Mouse (Mus musculus) limb, embryonic 12.5 days (tissue): ENCODE data around the gene Dgkh. TPM values are rescaled to one million over a fixed set of nuclear protein-coding genes. Genes with fewer than 3 reads are reported as not detected.

Experiments used
- ATAC-seq: fragments of 200-750 bp; cut with Nextera tagmentation; 2 replicates; pipeline ENCODE4 v1.8.0; 2017; ENCODE audit warnings: low read depth, moderate TSS enrichment; ENCODE audit not compliant: insufficient number of reproducible peaks, insufficient read depth, low FRiP score, low TSS enrichment
- H3K27ac ChIP-seq: fragments of 300-500 bp; sonication (generic); 2 replicates; pipeline ENCODE4 v1.5.1; 2016; ENCODE audit warnings: mild to moderate bottlenecking, moderate library complexity
- H3K27me3 ChIP-seq: fragments of 300-500 bp; sonication (generic); 2 replicates; pipeline ENCODE4 v1.6.1; 2016; ENCODE audit warnings: mild to moderate bottlenecking, moderate library complexity
- H3K36me3 ChIP-seq: fragments of 300-500 bp; sonication (generic); 2 replicates; pipeline ENCODE4 v1.6.1; 2016; ENCODE audit warnings: mild to moderate bottlenecking, moderate library complexity
- H3K4me1 ChIP-seq: fragments of 300-500 bp; sonication (generic); replicated peaks from 2 replicates; pipeline ENCODE4 v1.6.1; 2016
- H3K4me2 ChIP-seq: fragments of 300-500 bp; sonication (generic); 2 replicates; pipeline ENCODE4 v1.6.1; 2016; ENCODE audit warnings: mild to moderate bottlenecking, moderate library complexity
- H3K4me3 ChIP-seq: fragments of 300-500 bp; sonication (generic); replicated peaks from 2 replicates; pipeline ENCODE4 v1.5.1; 2016; ENCODE audit warnings: mild to moderate bottlenecking
- H3K9ac ChIP-seq: fragments of 300-500 bp; sonication (generic); replicated peaks from 2 replicates; pipeline ENCODE4 v1.6.1; 2016; ENCODE audit warnings: mild to moderate bottlenecking, moderate library complexity
- H3K9me3 ChIP-seq: fragments of 300-500 bp; sonication (generic); 2 replicates; pipeline ENCODE4 v1.6.1; 2016; ENCODE audit warnings: mild to moderate bottlenecking, moderate library complexity
- WGBS: fragments of 180-500 bp; shearing (Covaris S2); methylation state at CpG from one replicate; pipeline ENCODE4 v1.1.7; 2016; 5-methylcytosine and 5-hydroxymethylcytosine counted together
- polyA plus RNA-seq: library from polyadenylated mRNA; unstranded; fragments of >200 nt; fragmentation: Nextera tagmentation; extraction: Ambion mirVana; gene quantifications from 2 replicates; pipeline ENCODE4 v1.2.1, GENCODE M21; 2016

Dgkh gene
- polyA plus RNA-seq, 1 experiment from 2014 or later, result 2.6 TPM

DNA sequence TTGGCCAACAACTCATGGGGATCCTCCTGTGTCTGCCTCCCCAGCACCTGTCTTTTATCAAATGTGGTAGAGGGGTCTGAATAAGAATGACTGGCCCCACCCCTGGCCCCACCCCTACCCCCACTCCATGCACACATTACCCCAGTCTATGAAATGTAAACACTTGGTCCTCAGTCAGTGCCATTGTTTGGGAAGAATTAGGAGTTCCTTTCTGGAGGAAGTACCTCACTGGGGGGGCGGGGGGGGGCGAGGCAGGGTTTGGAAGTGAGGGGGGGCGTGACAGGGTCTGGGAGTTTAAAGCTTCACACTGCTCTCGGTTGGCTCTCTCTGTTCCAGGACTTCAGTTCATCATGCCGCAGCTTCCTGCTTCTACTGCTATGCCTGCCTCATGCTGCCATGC is 10.5 kb downstream of the Dgkh start:
- H3K9me3 ChIP-seq, result no peaks in the 10 kb centered on the region
- H3K4me1 ChIP-seq, result peaks cover 14% of the 10 kb centered on the region
- no peak overlapping the region for H3K27ac ChIP-seq
- peaks cover 16% of the 10 kb centered on the region for H3K27me3 ChIP-seq
- no peak overlapping the region for H3K4me3 ChIP-seq
- H3K9ac ChIP-seq, result no peak overlapping the region
- 75% methylated on average over 5 of the region's 5 CpGs for WGBS
- no peak overlapping the region for H3K4me2 ChIP-seq
- no peak for ATAC-seq
- no peaks in the 10 kb centered on the region for H3K36me3 ChIP-seq

DNA sequence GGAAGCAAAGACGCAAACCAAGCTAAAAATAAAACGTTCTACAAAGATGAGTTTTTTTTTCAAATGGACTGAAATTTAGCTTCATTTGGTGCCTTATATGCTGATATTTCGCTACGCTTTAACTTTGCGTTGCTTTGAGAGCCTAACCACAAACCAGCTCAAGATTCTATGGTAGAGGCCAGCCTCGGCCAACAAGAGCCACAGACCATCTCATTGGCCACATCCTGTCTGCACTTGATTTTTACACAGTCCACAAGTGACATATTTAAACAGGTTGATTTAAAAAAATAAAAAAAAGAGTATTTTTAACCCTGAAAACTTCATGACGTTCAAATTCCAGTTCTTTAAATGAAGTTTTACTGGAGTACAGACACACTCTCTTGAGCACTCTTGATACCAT is 16.5 kb downstream of the Dgkh start:
- Histone ChIP-seq H3K36me3 (no peaks in the 10 kb centered on the region), H3K9me3 (no peaks in the 10 kb centered on the region), H3K27ac (no peak overlapping the region), H3K27me3 (no peaks in the 10 kb centered on the region), H3K4me2 (no peak overlapping the region), H3K4me1 (peaks cover 11% of the 10 kb centered on the region), H3K4me3 (no peak overlapping the region), H3K9ac (no peak overlapping the region)
- WGBS, result 91% methylated on average over 7 of the region's 7 CpGs
- no peak for ATAC-seq

DNA sequence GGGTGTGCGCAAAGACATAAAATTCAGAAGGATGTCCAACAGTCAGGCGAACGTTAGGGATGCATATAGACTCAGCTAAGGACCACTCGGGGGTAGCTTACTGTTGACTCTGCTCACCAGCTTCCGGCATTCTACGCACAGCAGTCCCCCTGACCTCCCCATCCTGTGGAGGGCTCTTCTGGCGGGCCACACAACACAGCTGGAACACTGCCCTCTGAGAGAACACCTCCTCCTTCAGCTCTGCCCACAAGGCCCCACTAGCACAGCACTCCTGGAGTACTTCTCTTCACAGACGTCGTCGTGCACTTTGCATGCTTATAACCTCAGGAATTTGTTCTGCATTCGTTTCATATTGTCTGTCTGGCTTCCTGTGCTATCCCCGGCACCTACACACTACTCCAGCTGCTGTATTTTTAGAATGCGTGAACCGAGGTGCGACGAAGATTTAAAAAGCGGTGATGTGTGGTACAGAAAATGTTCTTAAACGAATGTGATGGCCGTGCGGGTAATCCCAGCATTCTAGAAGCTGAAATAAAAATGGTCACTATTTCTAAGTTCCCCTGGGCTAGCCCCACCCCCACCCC is 19.9 kb downstream of the Dgkh start:
- WGBS, result 64% methylated on average over 20 of the region's 20 CpGs

GRCm38 (mm10) chr14:78710647-78711046 is 21.9 kb downstream of the Dgkh start:
- Histone ChIP-seq H3K9me3 (no peaks in the 10 kb centered on the region), H3K36me3 (no peaks in the 10 kb centered on the region), H3K4me1 (peaks cover 11% of the 10 kb centered on the region), H3K27me3 (no peaks in the 10 kb centered on the region), H3K4me3 (no peak overlapping the region), H3K9ac (no peak overlapping the region), H3K4me2 (no peak overlapping the region), H3K27ac (no peak overlapping the region)
- no peak for ATAC-seq
- WGBS, result 82% methylated on average over 4 of the region's 4 CpGs

More for the DNA sequence above, 19.9 kb downstream of the Dgkh start:
- Histone ChIP-seq H3K36me3 (no peaks in the 10 kb centered on the region), H3K4me3 (no peak overlapping the region), H3K9ac (no peak overlapping the region), H3K9me3 (no peaks in the 10 kb centered on the region), H3K4me1 (peaks cover 11% of the 10 kb centered on the region), H3K4me2 (no peak overlapping the region), H3K27ac (no peak overlapping the region), H3K27me3 (no peaks in the 10 kb centered on the region)
- ATAC-seq, result no peak

DNA sequence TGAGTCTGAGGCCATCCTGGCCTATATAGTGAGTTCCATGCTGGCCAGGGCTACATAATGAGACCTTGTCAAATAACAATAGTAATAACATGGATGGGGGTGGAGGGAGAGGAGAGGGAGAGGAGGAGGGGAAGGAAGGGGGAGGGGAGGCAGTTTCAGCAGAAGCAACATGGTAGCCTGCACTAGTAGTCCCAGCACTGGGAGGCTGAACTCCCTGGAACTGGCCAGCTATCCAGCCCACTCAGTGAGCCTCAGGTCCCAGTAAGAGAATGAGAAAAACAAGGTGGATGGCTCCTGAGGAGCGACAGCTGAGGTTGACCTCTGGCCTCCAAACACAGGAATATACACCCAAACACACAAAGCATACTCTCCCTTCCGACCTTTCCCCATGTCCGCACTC is 27.0 kb downstream of the Dgkh start:
- H3K4me1 ChIP-seq, result peaks cover under 1% of the 10 kb centered on the region; the same call in 1 of the 2 replicates
- no peaks in the 10 kb centered on the region for H3K27me3 ChIP-seq
- no peak overlapping the region for H3K4me2 ChIP-seq
- no peak overlapping the region for H3K27ac ChIP-seq
- no peak overlapping the region for H3K9ac ChIP-seq
- H3K36me3 ChIP-seq, result no peaks in the 10 kb centered on the region
- no peak overlapping the region for H3K4me3 ChIP-seq
- ATAC-seq, result no peak
- H3K9me3 ChIP-seq, result no peaks in the 10 kb centered on the region
- 84% methylated on average over 3 of the region's 3 CpGs for WGBS

DNA sequence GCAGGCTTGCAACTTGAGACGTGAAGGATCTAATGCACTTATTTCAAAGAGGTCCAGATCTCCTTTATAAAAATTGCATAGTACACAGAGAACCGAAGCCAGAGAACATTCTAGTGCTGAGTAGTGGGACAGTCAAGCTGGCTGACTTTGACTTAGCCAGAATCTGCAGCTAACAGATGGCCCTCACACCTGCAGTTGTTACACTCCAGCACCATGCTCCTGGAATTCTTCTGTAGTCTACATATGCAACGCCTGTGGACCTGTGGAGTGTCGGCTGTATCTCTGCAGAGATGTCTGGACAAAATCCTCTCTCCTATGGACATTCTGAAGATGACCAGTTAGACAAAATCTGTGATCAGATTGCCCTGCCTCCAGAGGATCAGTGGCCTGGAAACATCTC is 28.6 kb downstream of the Dgkh start:
- no peak overlapping the region for H3K4me2 ChIP-seq
- no peak overlapping the region for H3K27ac ChIP-seq
- H3K9ac ChIP-seq, result no peak overlapping the region
- ATAC-seq, result no peak
- H3K4me3 ChIP-seq, result no peak overlapping the region
- H3K4me1 ChIP-seq, result peaks cover 8% of the 10 kb centered on the region
- H3K9me3 ChIP-seq, result no peaks in the 10 kb centered on the region
- 82% methylated on average over 4 of the region's 4 CpGs for WGBS
- H3K27me3 ChIP-seq, result no peaks in the 10 kb centered on the region
- no peaks in the 10 kb centered on the region for H3K36me3 ChIP-seq

- H3K4me1 ChIP-seq, result peaks cover 8% of the 10 kb centered on the region
- no peak overlapping the region for H3K4me2 ChIP-seq
- no peak for ATAC-seq
- H3K36me3 ChIP-seq, result no peaks in the 10 kb centered on the region
- no peak overlapping the region for H3K9ac ChIP-seq
- no peak overlapping the region for H3K4me3 ChIP-seq
- no peaks in the 10 kb centered on the region for H3K27me3 ChIP-seq
- peaks cover 4% of the 10 kb centered on the region for H3K9me3 ChIP-seq
- H3K27ac ChIP-seq, result no peak overlapping the region
- 87% methylated on average over 6 of the region's 6 CpGs for WGBS
Observed at GRCm38 (mm10) chr14:78703361-78703760, 29.2 kb downstream of the Dgkh start.

DNA sequence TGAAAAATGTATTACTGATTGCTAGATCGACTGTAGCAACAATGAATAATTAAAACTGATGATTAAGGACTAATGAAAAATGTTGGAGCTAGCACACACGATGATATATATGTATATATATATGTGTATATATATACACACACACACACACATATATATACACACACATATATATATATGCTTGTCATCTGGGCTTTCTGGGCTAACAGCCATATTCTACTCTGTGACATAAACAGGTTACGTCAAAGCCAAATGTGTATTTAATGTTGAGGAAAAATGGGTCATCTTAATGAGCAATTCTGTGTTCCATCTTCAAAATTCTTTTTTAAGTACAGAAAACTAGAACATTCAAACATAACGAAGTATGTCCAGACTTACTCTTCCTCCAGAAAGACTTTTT is 30.5 kb downstream of the Dgkh start:
- Histone ChIP-seq H3K4me2 (no peak overlapping the region), H3K9ac (no peak overlapping the region), H3K4me1 (peaks cover 8% of the 10 kb centered on the region), H3K9me3 (peaks cover 7% of the 10 kb centered on the region), H3K36me3 (no peaks in the 10 kb centered on the region), H3K4me3 (no peak overlapping the region), H3K27me3 (no peaks in the 10 kb centered on the region), H3K27ac (no peak overlapping the region)
- no peak for ATAC-seq
- WGBS, result 79% methylated on average over 4 of the region's 4 CpGs

GRCm38 (mm10) chr14:78701501-78701900 is 31.1 kb downstream of the Dgkh start:
- no peak for ATAC-seq
- Histone ChIP-seq H3K4me3 (no peak overlapping the region), H3K4me2 (no peak overlapping the region), H3K9me3 (peaks cover 7% of the 10 kb centered on the region), H3K27me3 (no peaks in the 10 kb centered on the region), H3K27ac (no peak overlapping the region), H3K4me1 (peaks cover 8% of the 10 kb centered on the region), H3K36me3 (no peaks in the 10 kb centered on the region), H3K9ac (no peak overlapping the region)
- WGBS, result 65% methylated on average over 8 of the region's 8 CpGs

DNA sequence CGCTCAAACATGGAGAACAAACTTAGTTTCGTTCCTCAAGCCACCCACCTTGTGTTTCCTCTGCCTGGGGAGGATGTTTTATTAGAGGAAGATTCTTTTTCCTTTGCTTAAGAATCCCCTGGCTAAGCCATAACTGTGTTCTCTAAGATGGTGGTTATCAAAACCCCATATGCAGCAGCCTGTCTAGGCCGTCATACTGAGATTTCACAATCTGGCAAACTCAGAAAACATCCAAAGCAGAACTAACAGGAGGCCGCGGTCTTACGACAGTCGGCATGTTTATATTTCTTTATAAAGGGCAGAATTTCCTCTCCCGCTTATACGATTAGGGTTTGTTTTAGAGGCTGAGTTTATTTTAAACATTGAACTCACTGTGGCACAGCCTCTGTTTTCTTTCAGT is 31.5 kb downstream of the Dgkh start:
- Histone ChIP-seq H3K4me3 (no peak overlapping the region), H3K36me3 (no peaks in the 10 kb centered on the region), H3K9ac (no peak overlapping the region), H3K27ac (no peak overlapping the region), H3K27me3 (no peaks in the 10 kb centered on the region), H3K4me1 (peaks cover 8% of the 10 kb centered on the region), H3K9me3 (peaks cover 7% of the 10 kb centered on the region), H3K4me2 (no peak overlapping the region)
- ATAC-seq, result no peak
- WGBS, result 78% methylated on average over 9 of the region's 9 CpGs

DNA sequence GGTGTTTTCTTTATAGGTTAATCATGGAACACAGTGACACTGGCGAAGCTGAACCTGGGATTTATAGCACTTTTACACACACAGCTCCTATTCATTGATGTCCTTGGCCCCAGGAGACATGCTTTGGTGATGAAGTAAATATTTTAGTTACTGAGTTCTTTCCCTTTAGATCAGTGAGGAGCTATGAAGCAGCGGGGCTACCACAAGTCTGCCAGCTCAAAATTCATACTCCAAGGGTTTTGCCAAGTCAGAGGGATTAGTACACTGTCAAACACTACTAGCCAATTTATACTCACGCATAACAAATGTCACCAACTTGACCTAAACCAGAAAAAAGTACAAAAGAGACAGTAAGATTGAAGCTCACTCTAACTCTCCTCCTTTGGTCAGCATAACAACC is 32.9 kb downstream of the Dgkh start:
- ATAC-seq, result no peak
- Histone ChIP-seq H3K4me2 (no peak overlapping the region), H3K9me3 (peaks cover 7% of the 10 kb centered on the region), H3K27ac (no peak overlapping the region), H3K27me3 (no peaks in the 10 kb centered on the region), H3K4me1 (peaks cover 8% of the 10 kb centered on the region), H3K4me3 (no peak overlapping the region), H3K9ac (no peak overlapping the region), H3K36me3 (no peaks in the 10 kb centered on the region)
- 71% methylated on average over 3 of the region's 3 CpGs for WGBS

DNA sequence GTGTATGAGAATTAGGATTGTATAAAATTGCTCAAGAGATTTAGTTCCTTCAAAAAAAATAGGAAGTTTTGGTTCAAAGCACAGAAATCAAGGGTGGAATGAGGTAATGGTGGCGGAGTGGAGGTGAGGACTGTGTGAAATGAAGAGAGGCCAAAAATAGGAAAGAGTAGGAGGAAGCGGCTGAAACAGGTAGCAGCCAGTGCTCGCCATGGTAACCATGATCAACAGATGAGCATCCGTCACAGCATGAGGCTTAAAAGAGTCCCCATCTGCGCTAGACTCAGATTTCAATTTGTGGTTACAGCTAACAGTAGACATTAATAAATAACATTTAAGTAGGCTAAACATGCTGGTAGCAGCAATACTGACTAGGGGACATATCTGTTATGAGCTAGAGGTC is 33.4 kb downstream of the Dgkh start:
- no peak overlapping the region for H3K4me3 ChIP-seq
- no peak overlapping the region for H3K9ac ChIP-seq
- H3K36me3 ChIP-seq, result no peaks in the 10 kb centered on the region
- no peak overlapping the region for H3K4me2 ChIP-seq
- no peak overlapping the region for H3K27ac ChIP-seq
- peaks cover 7% of the 10 kb centered on the region for H3K9me3 ChIP-seq
- H3K4me1 ChIP-seq, result peaks cover 8% of the 10 kb centered on the region
- no peak for ATAC-seq
- 90% methylated on average over 5 of the region's 5 CpGs for WGBS
- H3K27me3 ChIP-seq, result no peaks in the 10 kb centered on the region
